Mouse (Mus musculus): ENCODE measurements around the gene Olfr315.
"Not testable (repeated sequence)": the region's sequence is repeated elsewhere in the genome, so short reads cannot be mapped to it uniquely, and the experiment has no call there.

Gene Olfr315

GRCm38 (mm10) chr11:58815676-58816075, 42.7 kb downstream of the Olfr315 start:
- no peak for DNase-seq (ENCODE audit: low spot score in 2 of 2)

- not testable (repeated sequence) for DNase-seq (ENCODE audit: low spot score in 2 of 2)
These were observed 55.9 kb downstream of the Olfr315 start, which contains the start of gene Olfr312 for GRCm38 (mm10) chr11:58828937-58829336. Gene Olfr312 (plus strand): TSS chr11:58829237.

- DNase-seq (ENCODE audit: low spot score in 2 of 2) = no peak
These were observed 56.8 kb downstream of the Olfr315 start for GRCm38 (mm10) chr11:58829764-58830163.

All from spleen, postnatal 10 days (tissue).